Mouse (Mus musculus): Measurements from ENCODE around the gene Zhx3.

DNA sequence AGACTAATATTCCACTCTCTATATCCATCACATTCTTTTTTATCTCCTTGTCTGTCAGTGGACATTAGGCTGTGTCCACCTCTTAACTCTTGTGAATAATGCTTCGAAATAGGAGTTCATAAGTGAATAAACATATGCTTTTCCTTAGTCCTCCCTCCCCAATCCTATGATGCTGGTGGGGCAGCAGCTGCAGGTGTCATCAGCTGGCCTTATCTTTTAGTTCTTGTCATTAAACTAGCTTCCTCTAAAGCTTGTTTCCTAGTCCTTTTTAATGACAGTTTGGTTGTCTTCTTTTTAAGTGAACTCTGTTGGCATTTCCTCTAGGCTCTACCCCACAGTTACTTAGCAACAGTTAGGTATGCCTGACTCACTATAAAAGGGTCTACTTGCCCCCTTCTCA lies 83.8 kb downstream of the Zhx3 start:
- no peak for TF ChIP-seq POLR2A (IDR thresholded peaks at IDR 0.05; ENCODE audit: extremely low read depth, insufficient read depth, low read length)
- TF ChIP-seq CTCF (IDR thresholded peaks at IDR 0.05; ENCODE audit: low read depth, low read length) = no peak

All from liver, adult 2 months (tissue).